Mouse (Mus musculus) embryonic facial prominence, embryonic 15.5 days (tissue): ENCODE results near the gene Nectin3. TPM values are rescaled to one million over a fixed set of nuclear protein-coding genes. Genes with fewer than 3 reads are reported as not detected.

Source experiments
- ATAC-seq: fragments of 200-750 bp; cut with Nextera tagmentation; 2 replicates; pipeline ENCODE4 v1.8.0; 2017; ENCODE audit warnings: low read depth, moderate TSS enrichment; ENCODE audit not compliant: insufficient number of reproducible peaks, low FRiP score, low TSS enrichment
- H3K27ac ChIP-seq: fragments of 300-500 bp; sonication (generic); replicated peaks from 2 replicates; pipeline ENCODE4 v1.5.1; 2015; ENCODE audit warnings: mild to moderate bottlenecking, inconsistent platforms
- H3K27me3 ChIP-seq: fragments of 300-500 bp; sonication (generic); 2 replicates; pipeline ENCODE4 v1.6.1; 2015; ENCODE audit warnings: inconsistent platforms
- H3K36me3 ChIP-seq: fragments of 300-500 bp; sonication (generic); 2 replicates; pipeline ENCODE4 v1.6.1; 2015; ENCODE audit warnings: mild to moderate bottlenecking, inconsistent platforms
- H3K4me1 ChIP-seq: fragments of 300-500 bp; sonication (generic); 2 replicates; pipeline ENCODE4 v1.6.1; 2015; ENCODE audit warnings: inconsistent platforms
- H3K4me2 ChIP-seq: fragments of 300-500 bp; sonication (generic); replicated peaks from 2 replicates; pipeline ENCODE4 v1.6.1; 2015; ENCODE audit warnings: mild to moderate bottlenecking, inconsistent platforms
- H3K4me3 ChIP-seq: fragments of 300-500 bp; sonication (generic); replicated peaks from 2 replicates; pipeline ENCODE4 v1.5.1; 2015; ENCODE audit warnings: mild to moderate bottlenecking, inconsistent platforms
- H3K9ac ChIP-seq: fragments of 300-500 bp; sonication (generic); 2 replicates; pipeline ENCODE4 v1.6.1; 2015; ENCODE audit warnings: inconsistent platforms
- H3K9me3 ChIP-seq: fragments of 300-500 bp; sonication (generic); replicated peaks from 2 replicates; pipeline ENCODE4 v1.6.1; 2016; ENCODE audit warnings: inconsistent platforms
- WGBS: fragments of 180-500 bp; shearing (Covaris S2); methylation state at CpG from one replicate; pipeline ENCODE4 v1.1.7; 2015; 5-methylcytosine and 5-hydroxymethylcytosine counted together
- polyA plus RNA-seq: library from polyadenylated mRNA; unstranded; fragments of >200 nt; fragmentation: Nextera tagmentation; extraction: Ambion mirVana; gene quantifications from 2 replicates; pipeline ENCODE4 v1.2.1, GENCODE M21; 2015

Nectin3 gene
- polyA plus RNA-seq, 1 experiment from 2014 or later = 32.3 TPM

- Histone ChIP-seq H3K4me1 (no peaks in the 10 kb centered on the region; the same call in 1 of the 2 replicates), H3K9me3 (no peaks in the 10 kb centered on the region), H3K36me3 (no peaks in the 10 kb centered on the region), H3K27ac (peak overlapping the region; percentile 94), H3K4me2 (peak overlapping the region; percentile 83), H3K4me3 (peak overlapping the region; percentile 83), H3K9ac (peak overlapping the region; percentile 76), H3K27me3 (no peaks in the 10 kb centered on the region)
- under 1% methylated on average over 32 of the region's 32 CpGs for WGBS
- no peak for ATAC-seq
Observed at GRCm38 (mm10) chr16:46497686-46498420, 472 bp downstream of the Nectin3 start.

- Histone ChIP-seq H3K9ac (peak overlapping the region; percentile 76), H3K9me3 (no peaks in the 10 kb centered on the region), H3K36me3 (no peaks in the 10 kb centered on the region), H3K27me3 (no peaks in the 10 kb centered on the region), H3K27ac (peak overlapping the region; percentile 94), H3K4me1 (no peaks in the 10 kb centered on the region; the same call in 1 of the 2 replicates), H3K4me2 (peak overlapping the region; percentile 83), H3K4me3 (peak overlapping the region; percentile 83)
- under 1% methylated on average over 47 of the region's 78 CpGs for WGBS
- peak; percentile 97 for ATAC-seq
Observed at GRCm38 (mm10) chr16:46496889-46497685, 1.2 kb downstream of the Nectin3 start.

GRCm38 (mm10) chr16:46496031-46496868 is 2.1 kb downstream of the Nectin3 start:
- Histone ChIP-seq H3K9ac (peak overlapping the region; percentile 76), H3K27me3 (no peaks in the 10 kb centered on the region), H3K4me3 (peak overlapping the region; percentile 83), H3K9me3 (no peaks in the 10 kb centered on the region), H3K4me1 (no peaks in the 10 kb centered on the region; the same call in 1 of the 2 replicates), H3K36me3 (no peaks in the 10 kb centered on the region), H3K27ac (peak overlapping the region; percentile 94), H3K4me2 (peak overlapping the region; percentile 83)
- peak; percentile 12 for ATAC-seq
- WGBS = under 1% methylated on average over 74 of the region's 96 CpGs

GRCm38 (mm10) chr16:46495201-46495600 is 3.1 kb downstream of the Nectin3 start:
- H3K27ac ChIP-seq = no peak overlapping the region
- no peaks in the 10 kb centered on the region; the same call in 1 of the 2 replicates for H3K4me1 ChIP-seq
- 28% methylated on average over 3 of the region's 3 CpGs for WGBS
- no peak for ATAC-seq
- peak overlapping the region; percentile 83 for H3K4me2 ChIP-seq
- peak overlapping the region; percentile 76; the same call in 1 of the 2 replicates for H3K9ac ChIP-seq
- H3K9me3 ChIP-seq = no peaks in the 10 kb centered on the region
- no peaks in the 10 kb centered on the region for H3K27me3 ChIP-seq
- peak overlapping the region; percentile 83 for H3K4me3 ChIP-seq
- H3K36me3 ChIP-seq = no peaks in the 10 kb centered on the region

- no peaks in the 10 kb centered on the region for H3K36me3 ChIP-seq
- no peak overlapping the region for H3K9ac ChIP-seq
- no peaks in the 10 kb centered on the region for H3K27me3 ChIP-seq
- H3K4me2 ChIP-seq = no peak overlapping the region
- ATAC-seq = no peak
- H3K9me3 ChIP-seq = no peaks in the 10 kb centered on the region
- WGBS = 43% methylated on average over 3 of the region's 3 CpGs
- H3K4me1 ChIP-seq = no peaks in the 10 kb centered on the region
- no peak overlapping the region for H3K4me3 ChIP-seq
- no peak overlapping the region for H3K27ac ChIP-seq
Observed at GRCm38 (mm10) chr16:46487436-46488097, 10.8 kb downstream of the Nectin3 start.

- no peaks in the 10 kb centered on the region for H3K36me3 ChIP-seq
- 71% methylated on average over 3 of the region's 3 CpGs for WGBS
Observed at GRCm38 (mm10) chr16:46477336-46477735, 21.0 kb downstream of the Nectin3 start.

GRCm38 (mm10) chr16:46451421-46451820 is 46.9 kb downstream of the Nectin3 start:
- no peak overlapping the region for H3K9ac ChIP-seq
- no peak overlapping the region for H3K4me3 ChIP-seq
- no peak for ATAC-seq
- WGBS = 68% methylated on average over 3 of the region's 3 CpGs
- H3K27me3 ChIP-seq = no peaks in the 10 kb centered on the region
- no peaks in the 10 kb centered on the region for H3K9me3 ChIP-seq
- no peaks in the 10 kb centered on the region for H3K4me1 ChIP-seq
- H3K36me3 ChIP-seq = peaks cover 4% of the 10 kb centered on the region; the same call in 1 of the 2 replicates
- no peak overlapping the region for H3K4me2 ChIP-seq
- no peak overlapping the region for H3K27ac ChIP-seq

More at GRCm38 (mm10) chr16:46477336-46477735, 21.0 kb downstream of the Nectin3 start:
- ATAC-seq = no peak
- Histone ChIP-seq H3K9me3 (0 out of 2 replicates have a peak, but pooled peaks cover 4% of the 10 kb centered on the region), H3K9ac (no peak overlapping the region), H3K4me3 (no peak overlapping the region), H3K4me1 (no peaks in the 10 kb centered on the region), H3K27me3 (no peaks in the 10 kb centered on the region), H3K4me2 (no peak overlapping the region), H3K27ac (no peak overlapping the region)

- no peak overlapping the region for H3K27ac ChIP-seq
- no peaks in the 10 kb centered on the region for H3K27me3 ChIP-seq
- H3K9me3 ChIP-seq = no peaks in the 10 kb centered on the region
- ATAC-seq = no peak
- no peaks in the 10 kb centered on the region for H3K4me1 ChIP-seq
- H3K4me2 ChIP-seq = no peak overlapping the region
- 75% methylated on average over 6 of the region's 6 CpGs for WGBS
- no peak overlapping the region for H3K9ac ChIP-seq
- no peaks in the 10 kb centered on the region; the same call in 1 of the 2 replicates for H3K36me3 ChIP-seq
- H3K4me3 ChIP-seq = no peak overlapping the region
Observed at GRCm38 (mm10) chr16:46449013-46449412, 49.3 kb downstream of the Nectin3 start.

GRCm38 (mm10) chr16:46431317-46431716 is 67.0 kb downstream of the Nectin3 start:
- no peaks in the 10 kb centered on the region for H3K9me3 ChIP-seq
- ATAC-seq = no peak
- no peak overlapping the region for H3K9ac ChIP-seq
- no peak overlapping the region for H3K4me2 ChIP-seq
- peaks cover 6% of the 10 kb centered on the region; the same call in 1 of the 2 replicates for H3K36me3 ChIP-seq
- H3K27me3 ChIP-seq = no peaks in the 10 kb centered on the region
- H3K27ac ChIP-seq = no peak overlapping the region
- no peaks in the 10 kb centered on the region for H3K4me1 ChIP-seq
- WGBS = 54% methylated on average over 5 of the region's 5 CpGs
- H3K4me3 ChIP-seq = no peak overlapping the region

- WGBS = 84% methylated on average over 3 of the region's 3 CpGs
- no peak for ATAC-seq
- no peak overlapping the region for H3K27ac ChIP-seq
- no peaks in the 10 kb centered on the region for H3K27me3 ChIP-seq
- H3K4me2 ChIP-seq = no peak overlapping the region
- H3K9ac ChIP-seq = no peak overlapping the region
- no peaks in the 10 kb centered on the region for H3K4me1 ChIP-seq
- H3K4me3 ChIP-seq = no peak overlapping the region
- H3K9me3 ChIP-seq = no peaks in the 10 kb centered on the region
- H3K36me3 ChIP-seq = no peaks in the 10 kb centered on the region
Observed at GRCm38 (mm10) chr16:46416177-46416576, 82.1 kb downstream of the Nectin3 start.
